Mouse (Mus musculus) liver (tissue): ENCODE results near the gene Fnbp1l.

ENCODE experiments used
- DNase-seq: peaks from one replicate; pipeline ENCODE4 v3.0.0-alpha.2; 2020; ENCODE audit warnings: mixed read lengths

Gene Fnbp1l

GRCm38 (mm10) chr3:122618991-122619930 lies at the start of gene Fnbp1l:
Gene Fnbp1l (minus strand): TSS chr3:122619715.
- peak; percentile 78 for DNase-seq

GRCm38 (mm10) chr3:122660795-122661194 lies 41.3 kb upstream of the Fnbp1l start:
- DNase-seq, result no peak

GRCm38 (mm10) chr3:122659261-122659917 lies 39.9 kb upstream of the Fnbp1l start:
- DNase-seq, result no peak

- DNase-seq, result no peak
Observed at GRCm38 (mm10) chr3:122647195-122647837, 27.8 kb upstream of the Fnbp1l start.

GRCm38 (mm10) chr3:122640286-122640685 lies 20.8 kb upstream of the Fnbp1l start:
- DNase-seq, result no peak

GRCm38 (mm10) chr3:122639197-122639475 lies 19.6 kb upstream of the Fnbp1l start:
- no peak for DNase-seq

GRCm38 (mm10) chr3:122638329-122639196 lies 19.0 kb upstream of the Fnbp1l start:
- DNase-seq, result peak; percentile 96

- no peak for DNase-seq
Observed at GRCm38 (mm10) chr3:122637280-122637679, 17.8 kb upstream of the Fnbp1l start.

- DNase-seq, result no peak
Observed at GRCm38 (mm10) chr3:122635246-122635645, 15.7 kb upstream of the Fnbp1l start.

GRCm38 (mm10) chr3:122629580-122629979 lies 10.1 kb upstream of the Fnbp1l start:
- peak; percentile 34 for DNase-seq

GRCm38 (mm10) chr3:122628956-122629355 lies 9.4 kb upstream of the Fnbp1l start:
- no peak for DNase-seq

GRCm38 (mm10) chr3:122628546-122628945 lies 9.0 kb upstream of the Fnbp1l start:
- DNase-seq, result no peak

GRCm38 (mm10) chr3:122627846-122628245 lies 8.3 kb upstream of the Fnbp1l start:
- DNase-seq, result no peak

GRCm38 (mm10) chr3:122624591-122624990 lies 5.1 kb upstream of the Fnbp1l start:
- DNase-seq, result no peak

- no peak for DNase-seq
Observed at GRCm38 (mm10) chr3:122620285-122620931, 893 bp upstream of the Fnbp1l start.

- no peak for DNase-seq
Observed at GRCm38 (mm10) chr3:122619931-122620284, 393 bp upstream of the Fnbp1l start.

GRCm38 (mm10) chr3:122618402-122618801 lies 1.1 kb downstream of the Fnbp1l start:
- no peak for DNase-seq

- DNase-seq, result no peak
Observed at GRCm38 (mm10) chr3:122617613-122618340, 1.7 kb downstream of the Fnbp1l start.

GRCm38 (mm10) chr3:122612537-122612936 lies 7.0 kb downstream of the Fnbp1l start:
- DNase-seq, result no peak

- no peak for DNase-seq
Observed at GRCm38 (mm10) chr3:122611761-122612160, 7.8 kb downstream of the Fnbp1l start.

- no peak for DNase-seq
Observed at GRCm38 (mm10) chr3:122606105-122606801, 13.3 kb downstream of the Fnbp1l start.
